Mouse (Mus musculus): ENCODE results near the gene Vsig8. TPM values are rescaled to one million over a fixed set of nuclear protein-coding genes. Genes with fewer than 3 reads are reported as not detected.

Gene Vsig8
- total RNA-seq (2014; rRNA removed): 0.11 and 2.3 TPM in 2 replicates
- polyA plus RNA-seq (2015; fragmentation: Nextera tagmentation; extraction: Ambion mirVana): 1.3 and 2.5 TPM in 2 replicates

- ATAC-seq (ENCODE audit: low FRiP score): no peak
- 84% methylated on average over 11 of the region's 11 CpGs for WGBS
Observed at GRCm38 (mm10) chr1:172555638-172556037, at the start of gene Vsig8. Vsig8 (plus strand) TSS chr1:172555938.

DNA sequence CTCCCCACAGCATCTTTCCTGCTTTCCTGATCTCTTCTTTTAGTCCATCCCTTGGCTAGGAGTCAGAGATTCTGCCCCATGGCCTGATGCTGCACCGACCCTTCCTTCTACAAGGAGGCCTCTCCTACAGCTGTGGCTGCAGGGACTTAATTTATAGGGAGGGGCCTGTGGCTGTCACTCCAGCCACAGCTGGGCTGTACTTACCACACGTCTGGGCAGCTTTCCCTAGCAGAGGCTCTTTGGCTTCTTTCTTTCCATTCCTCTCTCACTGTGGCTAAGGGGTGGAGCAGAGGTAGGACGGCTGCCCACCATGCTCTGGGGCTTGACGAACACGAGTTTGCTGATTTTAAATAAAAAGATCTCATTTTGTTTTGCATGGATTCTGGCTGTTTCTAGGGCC is 48.7 kb upstream of the Vsig8 start:
- no peaks in the 10 kb centered on the region for H3K4me1 ChIP-seq (ENCODE audit: insufficient read depth, low read length)
- H3K9me3 ChIP-seq (ENCODE audit: low read length): no peaks in the 10 kb centered on the region
- no peak overlapping the region for H3K4me3 ChIP-seq (ENCODE audit: low read depth, low read length)
- 58% methylated on average over 5 of the region's 5 CpGs for WGBS
- no peak for DNase-seq (ENCODE audit: low spot score)
- H3K27me3 ChIP-seq (ENCODE audit: insufficient read depth, low read length): no peaks in the 10 kb centered on the region
- H3K36me3 ChIP-seq (ENCODE audit: insufficient read depth, low read length): no peaks in the 10 kb centered on the region
- no peak overlapping the region for H3K27ac ChIP-seq (ENCODE audit: low read depth, low read length)
- H3K9ac ChIP-seq (replicated peaks; ENCODE audit: low read length, poor library complexity, severe bottlenecking): no peak overlapping the region
- no peak overlapping the region for H3K4me2 ChIP-seq (ENCODE audit: low read depth, low read length, poor library complexity, severe bottlenecking)
- no peak for ATAC-seq (ENCODE audit: low FRiP score)
- no peak for TF ChIP-seq CTCF (IDR thresholded peaks at IDR 0.05)

More at GRCm38 (mm10) chr1:172555638-172556037, at the start of gene Vsig8:
- H3K4me2 ChIP-seq (ENCODE audit: low read depth, low read length, poor library complexity, severe bottlenecking): no peak within 1 kb of the TSS
- no peak within 1 kb of the TSS for H3K27ac ChIP-seq (ENCODE audit: low read depth, low read length)
- H3K9ac ChIP-seq (replicated peaks; ENCODE audit: low read length, poor library complexity, severe bottlenecking): no peak within 1 kb of the TSS
- DNase-seq (ENCODE audit: low spot score): no peak
- no peaks in the 10 kb centered on the region for H3K9me3 ChIP-seq (ENCODE audit: low read length)
- H3K4me3 ChIP-seq (ENCODE audit: low read depth, low read length): no peak within 1 kb of the TSS
- no peaks in the 10 kb centered on the region for H3K36me3 ChIP-seq (ENCODE audit: insufficient read depth, low read length)
- no peak for TF ChIP-seq CTCF (IDR thresholded peaks at IDR 0.05)
- H3K4me1 ChIP-seq (ENCODE audit: insufficient read depth, low read length): 0 out of 2 replicates have a peak, but pooled peaks cover 3% of the 10 kb centered on the region
- no peaks in the 10 kb centered on the region for H3K27me3 ChIP-seq (ENCODE audit: insufficient read depth, low read length)

DNA sequence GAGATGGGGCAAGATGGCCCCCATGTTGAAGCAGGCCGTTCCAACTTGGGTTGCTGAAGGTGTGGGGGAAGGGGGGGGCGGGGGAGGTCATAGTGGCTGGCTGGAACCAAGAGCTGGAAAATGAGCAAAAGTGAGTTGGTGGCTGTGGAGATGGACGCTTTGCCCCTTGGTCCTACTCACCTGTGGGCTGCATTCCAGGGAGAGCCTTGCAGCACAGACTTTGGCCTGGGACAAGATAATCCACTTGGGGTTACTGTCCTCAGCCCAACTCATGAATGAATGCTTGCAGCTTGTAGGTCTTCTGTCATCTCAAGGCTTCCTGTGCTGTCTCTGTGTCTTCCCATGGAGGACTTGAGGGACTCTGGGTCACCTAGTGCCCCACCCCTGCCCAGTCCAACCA is 48.0 kb upstream of the Vsig8 start:
- no peak overlapping the region for H3K4me3 ChIP-seq (ENCODE audit: low read depth, low read length)
- H3K27ac ChIP-seq (ENCODE audit: low read depth, low read length): no peak overlapping the region
- no peak for ATAC-seq (ENCODE audit: low FRiP score)
- no peaks in the 10 kb centered on the region for H3K4me1 ChIP-seq (ENCODE audit: insufficient read depth, low read length)
- H3K27me3 ChIP-seq (ENCODE audit: insufficient read depth, low read length): no peaks in the 10 kb centered on the region
- DNase-seq (ENCODE audit: low spot score): no peak
- 97% methylated on average over 3 of the region's 3 CpGs for WGBS
- H3K9me3 ChIP-seq (ENCODE audit: low read length): no peaks in the 10 kb centered on the region
- H3K36me3 ChIP-seq (ENCODE audit: insufficient read depth, low read length): no peaks in the 10 kb centered on the region
- no peak overlapping the region for H3K4me2 ChIP-seq (ENCODE audit: low read depth, low read length, poor library complexity, severe bottlenecking)
- H3K9ac ChIP-seq (replicated peaks; ENCODE audit: low read length, poor library complexity, severe bottlenecking): no peak overlapping the region
- TF ChIP-seq CTCF (IDR thresholded peaks at IDR 0.05): no peak

DNA sequence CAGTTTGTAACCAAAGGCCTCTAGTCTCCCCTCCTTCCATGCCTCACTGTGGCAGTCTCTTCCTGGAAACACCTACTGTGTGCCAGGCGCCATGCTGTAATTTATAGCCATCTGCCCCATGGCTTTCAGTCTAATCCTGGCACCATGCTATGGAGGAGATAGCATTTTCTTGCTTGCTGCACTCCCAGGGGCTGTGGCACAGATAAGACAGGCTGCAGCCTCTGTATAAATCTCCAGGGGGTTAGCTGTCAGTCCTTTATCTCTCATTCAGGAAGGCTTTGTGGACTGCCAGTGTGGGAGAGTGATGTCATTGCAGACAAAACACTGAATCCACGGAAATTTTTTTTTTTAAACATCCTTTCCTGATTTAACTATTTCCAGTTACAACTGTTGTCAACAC is 47.6 kb upstream of the Vsig8 start:
- no peak overlapping the region for H3K9ac ChIP-seq (replicated peaks; ENCODE audit: low read length, poor library complexity, severe bottlenecking)
- H3K4me3 ChIP-seq (ENCODE audit: low read depth, low read length): no peak overlapping the region

GRCm38 (mm10) chr1:172509235-172509634 is 46.5 kb upstream of the Vsig8 start:
- DNase-seq (ENCODE audit: low spot score) (no peak), ATAC-seq (ENCODE audit: low FRiP score) (no peak)
- TF ChIP-seq CTCF (IDR thresholded peaks at IDR 0.05): no peak
- WGBS: 82% methylated on average over 5 of the region's 5 CpGs
- H3K4me1 ChIP-seq (ENCODE audit: insufficient read depth, low read length): no peaks in the 10 kb centered on the region
- no peaks in the 10 kb centered on the region for H3K27me3 ChIP-seq (ENCODE audit: insufficient read depth, low read length)
- H3K9ac ChIP-seq (replicated peaks; ENCODE audit: low read length, poor library complexity, severe bottlenecking): no peak overlapping the region
- no peaks in the 10 kb centered on the region for H3K36me3 ChIP-seq (ENCODE audit: insufficient read depth, low read length)
- no peak overlapping the region for H3K27ac ChIP-seq (ENCODE audit: low read depth, low read length)
- H3K9me3 ChIP-seq (ENCODE audit: low read length): no peaks in the 10 kb centered on the region
- no peak overlapping the region for H3K4me2 ChIP-seq (ENCODE audit: low read depth, low read length, poor library complexity, severe bottlenecking)
- H3K4me3 ChIP-seq (ENCODE audit: low read depth, low read length): no peak overlapping the region

More for the DNA sequence above, 47.6 kb upstream of the Vsig8 start:
- Histone ChIP-seq H3K27ac (ENCODE audit: low read depth, low read length) (no peak overlapping the region), H3K4me1 (ENCODE audit: insufficient read depth, low read length) (no peaks in the 10 kb centered on the region), H3K4me2 (ENCODE audit: low read depth, low read length, poor library complexity, severe bottlenecking) (no peak overlapping the region), H3K9me3 (ENCODE audit: low read length) (no peaks in the 10 kb centered on the region), H3K36me3 (ENCODE audit: insufficient read depth, low read length) (no peaks in the 10 kb centered on the region), H3K27me3 (ENCODE audit: insufficient read depth, low read length) (no peaks in the 10 kb centered on the region)
- no peak for DNase-seq (ENCODE audit: low spot score)
- no peak for ATAC-seq (ENCODE audit: low FRiP score)
- WGBS: 39% methylated on average over 2 of the region's 2 CpGs
- TF ChIP-seq CTCF (IDR thresholded peaks at IDR 0.05): no peak

GRCm38 (mm10) chr1:172509983-172510382 is 45.8 kb upstream of the Vsig8 start:
- Histone ChIP-seq H3K4me3 (ENCODE audit: low read depth, low read length) (no peak overlapping the region), H3K9me3 (ENCODE audit: low read length) (no peaks in the 10 kb centered on the region), H3K36me3 (ENCODE audit: insufficient read depth, low read length) (no peaks in the 10 kb centered on the region), H3K27ac (ENCODE audit: low read depth, low read length) (no peak overlapping the region), H3K27me3 (ENCODE audit: insufficient read depth, low read length) (no peaks in the 10 kb centered on the region), H3K4me2 (ENCODE audit: low read depth, low read length, poor library complexity, severe bottlenecking) (no peak overlapping the region), H3K9ac (replicated peaks; ENCODE audit: low read length, poor library complexity, severe bottlenecking) (no peak overlapping the region), H3K4me1 (ENCODE audit: insufficient read depth, low read length) (no peaks in the 10 kb centered on the region)
- 60% methylated on average over 8 of the region's 8 CpGs for WGBS
- TF ChIP-seq CTCF (IDR thresholded peaks at IDR 0.05): no peak
- DNase-seq (ENCODE audit: low spot score): no peak
- ATAC-seq (ENCODE audit: low FRiP score): no peak
